Mouse (Mus musculus) spleen, adult 2 months (tissue): ENCODE results near the gene Mpeg1. TPM values are rescaled to one million over a fixed set of nuclear protein-coding genes. Genes with fewer than 3 reads are reported as not detected.

Experiments used
- DNase-seq, 2 experiments: peaks; one replicate each; pipeline versions ENCODE4 v3.0.0 to v3.0.0-alpha.2; 2012 to 2021; ENCODE audit warnings: low spot score in 2 of 2, low read depth in 1 of 2
- H3K27ac ChIP-seq: fragments of 200-500 bp; 2 replicates; pipeline ENCODE4 v1.5.1; 2012; ENCODE audit warnings: low read length, inconsistent platforms; ENCODE audit not compliant: insufficient read depth
- H3K27me3 ChIP-seq: fragments of 200-500 bp; 2 replicates; pipeline ENCODE4 v1.6.1; 2012; ENCODE audit warnings: mild to moderate bottlenecking, moderate library complexity, low read length, inconsistent platforms; ENCODE audit not compliant: control insufficient read depth, insufficient read depth
- H3K36me3 ChIP-seq: fragments of 200-500 bp; 2 replicates; pipeline ENCODE4 v1.6.1; 2012; ENCODE audit warnings: mild to moderate bottlenecking, low read length, inconsistent platforms; ENCODE audit not compliant: control insufficient read depth, insufficient read depth
- H3K4me1 ChIP-seq: fragments of 200-500 bp; 2 replicates; pipeline ENCODE4 v1.6.1; 2011; ENCODE audit warnings: inconsistent platforms; ENCODE audit not compliant: control insufficient read depth, insufficient read depth, insufficient read length
- H3K4me3 ChIP-seq: fragments of 200-500 bp; 2 replicates; pipeline ENCODE4 v1.5.1; 2011; ENCODE audit warnings: mild to moderate bottlenecking, inconsistent platforms; ENCODE audit not compliant: insufficient read depth, insufficient read length; ENCODE audit errors: extremely low read depth
- CTCF ChIP-seq: fragments of 200-500 bp; IDR thresholded peaks from 2 replicates; pipeline ENCODE4 v1.5.1; 2011; ENCODE audit warnings: mild to moderate bottlenecking, inconsistent platforms; ENCODE audit not compliant: insufficient read depth, insufficient read length, insufficient replicate concordance; ENCODE audit errors: extremely low read depth
- POLR2A ChIP-seq: fragments of 200-500 bp; IDR thresholded peaks from 2 replicates; pipeline ENCODE4 v1.6.1; 2011; ENCODE audit warnings: low read depth, low read length, inconsistent platforms
- WGBS: fragments of 180-500 bp; shearing (Covaris S2); methylation state at CpG from one replicate; pipeline ENCODE4 v1.1.7; 2018; 5-methylcytosine and 5-hydroxymethylcytosine counted together
- polyA plus RNA-seq: library from polyadenylated mRNA; depleted of rRNA; stranded (reverse); fragments of >200 nt; gene quantifications from 2 replicates; pipeline ENCODE4 v1.2.3, GENCODE M21; 2012

The Mpeg1 gene
- polyA plus RNA-seq, 1 experiment = 41.7 TPM

GRCm38 (mm10) chr19:12486875-12487274 is 26.3 kb downstream of the Mpeg1 start:
- TF ChIP-seq POLR2A (no peak), CTCF (no peak)
- DNase-seq = no peak
- no peaks in the 10 kb centered on the region for H3K27me3 ChIP-seq
- no peak overlapping the region for H3K27ac ChIP-seq
- H3K4me1 ChIP-seq = peaks cover 6% of the 10 kb centered on the region; the same call in 1 of the 2 replicates
- no peaks in the 10 kb centered on the region for H3K36me3 ChIP-seq
- no peak overlapping the region for H3K4me3 ChIP-seq
- 91% methylated on average over 6 of the region's 6 CpGs for WGBS

GRCm38 (mm10) chr19:12487511-12488204 is 27.1 kb downstream of the Mpeg1 start:
- Histone ChIP-seq H3K4me3 (no peak overlapping the region), H3K27me3 (no peaks in the 10 kb centered on the region), H3K36me3 (no peaks in the 10 kb centered on the region), H3K27ac (no peak overlapping the region), H3K4me1 (peaks cover 6% of the 10 kb centered on the region; the same call in 1 of the 2 replicates)
- no peak for DNase-seq
- TF ChIP-seq POLR2A (no peak), CTCF (no peak)
- 89% methylated on average over 12 of the region's 12 CpGs for WGBS

GRCm38 (mm10) chr19:12488205-12488966 is 27.8 kb downstream of the Mpeg1 start:
- no peak overlapping the region for H3K27ac ChIP-seq
- TF ChIP-seq CTCF (peak; percentile 72), POLR2A (no peak)
- 49% methylated on average over 9 of the region's 9 CpGs for WGBS

GRCm38 (mm10) chr19:12488969-12489674 is 28.5 kb downstream of the Mpeg1 start:
- H3K36me3 ChIP-seq = no peaks in the 10 kb centered on the region
- DNase-seq = no peak
- no peak overlapping the region for H3K4me3 ChIP-seq
- no peaks in the 10 kb centered on the region for H3K27me3 ChIP-seq
- H3K4me1 ChIP-seq = peaks cover 2% of the 10 kb centered on the region; the same call in 1 of the 2 replicates
- TF ChIP-seq CTCF = no peak
- no peak for TF ChIP-seq POLR2A
- no peak overlapping the region for H3K27ac ChIP-seq
- 76% methylated on average over 8 of the region's 8 CpGs for WGBS

More at GRCm38 (mm10) chr19:12488205-12488966, 27.8 kb downstream of the Mpeg1 start:
- Histone ChIP-seq H3K4me1 (peaks cover 6% of the 10 kb centered on the region; the same call in 1 of the 2 replicates), H3K36me3 (no peaks in the 10 kb centered on the region), H3K27me3 (no peaks in the 10 kb centered on the region), H3K4me3 (no peak overlapping the region)
- no peak for DNase-seq

GRCm38 (mm10) chr19:12489675-12490570 is 29.3 kb downstream of the Mpeg1 start:
- Histone ChIP-seq H3K4me3 (no peak overlapping the region), H3K36me3 (no peaks in the 10 kb centered on the region), H3K4me1 (0 out of 2 replicates have a peak, but pooled peaks cover 2% of the 10 kb centered on the region), H3K27me3 (no peaks in the 10 kb centered on the region), H3K27ac (no peak overlapping the region)
- no peak for TF ChIP-seq POLR2A
- TF ChIP-seq CTCF = no peak
- DNase-seq = no peak
- WGBS = 87% methylated on average over 11 of the region's 11 CpGs

GRCm38 (mm10) chr19:12491636-12492035 is 31.1 kb downstream of the Mpeg1 start:
- no peak for DNase-seq
- no peak overlapping the region for H3K27ac ChIP-seq
- no peak overlapping the region for H3K4me3 ChIP-seq
- TF ChIP-seq POLR2A (no peak), CTCF (no peak)
- no peaks in the 10 kb centered on the region for H3K4me1 ChIP-seq
- no peaks in the 10 kb centered on the region for H3K27me3 ChIP-seq
- 88% methylated on average over 7 of the region's 7 CpGs for WGBS
- H3K36me3 ChIP-seq = no peaks in the 10 kb centered on the region
